Mouse (Mus musculus) spleen, adult 2 months (tissue): ENCODE measurements around the gene Zfp568.

Experiments used
- CTCF ChIP-seq: fragments of 200-500 bp; IDR thresholded peaks from 2 replicates; pipeline ENCODE4 v1.5.1; 2011; ENCODE audit warnings: mild to moderate bottlenecking, inconsistent platforms; ENCODE audit not compliant: insufficient read depth, insufficient read length, insufficient replicate concordance; ENCODE audit errors: extremely low read depth
- POLR2A ChIP-seq: fragments of 200-500 bp; IDR thresholded peaks from 2 replicates; pipeline ENCODE4 v1.6.1; 2011; ENCODE audit warnings: low read depth, low read length, inconsistent platforms

DNA sequence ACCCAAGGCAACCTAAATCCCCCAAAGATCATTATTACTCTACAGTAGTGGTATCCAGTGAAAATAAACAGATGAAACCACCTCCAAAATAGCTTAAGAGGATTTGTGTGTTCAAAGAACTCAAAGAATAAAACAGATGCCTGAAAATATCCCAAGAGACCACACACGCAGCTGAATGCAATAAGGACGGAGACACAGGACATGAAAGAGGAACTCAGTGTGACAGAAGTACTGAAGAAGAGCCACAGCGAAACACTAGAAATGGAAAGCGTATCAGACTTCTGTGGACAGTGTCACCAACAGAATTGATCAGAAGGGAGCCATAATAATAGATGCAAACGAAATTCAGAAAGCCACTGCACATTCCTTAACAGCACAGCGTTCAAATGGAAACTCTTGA, 44.9 kb upstream of the Zfp568 start:
- no peak for TF ChIP-seq CTCF
- no peak for TF ChIP-seq POLR2A
